8 mouse cellular contexts compared by ENCODE assay signal in the genomic region with DNA sequence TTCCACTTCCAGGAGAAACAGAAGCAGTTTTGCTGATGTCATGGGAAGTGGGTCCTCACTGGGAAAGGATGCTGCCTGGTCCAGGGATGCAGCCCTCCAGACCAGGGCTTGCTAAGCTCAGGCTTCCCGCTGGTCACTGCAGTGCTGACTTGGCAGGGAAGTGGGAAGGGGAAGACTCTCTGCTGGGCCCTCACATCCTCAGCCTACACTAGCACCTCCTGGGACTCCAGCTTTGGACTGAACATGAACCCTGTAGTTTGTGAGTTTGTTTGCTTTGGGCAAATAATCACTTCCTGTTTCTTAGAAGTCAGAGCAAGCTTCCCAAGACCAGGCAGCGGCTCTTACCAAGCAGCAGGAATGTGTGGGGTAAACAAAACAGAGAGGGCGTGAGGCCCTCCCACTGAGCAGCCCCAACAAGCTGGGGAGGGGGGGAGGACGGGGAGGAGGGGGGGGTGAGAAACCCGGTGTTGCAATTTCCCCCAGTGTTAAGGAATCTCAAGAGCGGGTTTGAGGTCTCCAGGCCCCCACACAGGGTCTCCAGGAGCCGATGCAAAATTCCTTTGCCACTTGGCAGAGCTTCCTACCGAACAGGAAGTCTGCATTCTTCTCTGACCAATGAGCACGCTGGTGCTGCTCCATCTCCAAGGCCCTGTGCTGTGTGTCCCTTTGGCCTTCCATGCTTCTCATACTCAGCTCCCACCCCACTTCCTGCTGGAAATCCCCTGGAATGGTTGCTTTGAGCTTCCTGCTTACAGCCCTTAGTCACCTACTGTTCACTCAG.
DNase-seq lines count a peak whose midpoint lies in the region; ATAC-seq and TF ChIP-seq lines count a peak whose summit lies in the region.

No protein-coding gene starts in this region.

- H3K4me3 ChIP-seq in embryonic facial prominence, embryonic 11.5 days (ENCODE audit: low read depth, low read length), result no peak overlapping the region
- H3K4me3 ChIP-seq in heart, embryonic 12.5 days, result no peak overlapping the region
- no peak overlapping the region for H3K4me3 ChIP-seq in kidney, embryonic 14.5 days (ENCODE audit: low read length)
- no peak overlapping the region for H3K4me3 ChIP-seq in lung, postnatal 0 days (ENCODE audit: low read depth, low read length)
- H3K4me3 ChIP-seq in cerebellum, adult 2 months (replicated peaks; ENCODE audit: insufficient read depth, low read depth, low read length), result no peak overlapping the region

- peak; percentile 69 for DNase-seq in NIH3T3 (ENCODE audit: low read depth)
- peak; percentile 44 for DNase-seq in embryonic facial prominence, embryonic 11.5 days (ENCODE audit: low spot score)
- peak; percentile 96 for DNase-seq in lung, postnatal 0 days (ENCODE audit: low spot score)
- peak; percentile 31 for DNase-seq in urinary bladder, adult 2 months (ENCODE audit: low spot score)
- no peak for DNase-seq in cerebellum, postnatal 36 days
- DNase-seq in cerebellum, adult 2 months, result no peak

- no peaks in the 10 kb centered on the region for H3K9me3 ChIP-seq in embryonic facial prominence, embryonic 11.5 days (replicated peaks; ENCODE audit: control insufficient read depth, low read length)
- H3K9me3 ChIP-seq in heart, embryonic 12.5 days (replicated peaks), result no peaks in the 10 kb centered on the region
- H3K9me3 ChIP-seq in kidney, embryonic 14.5 days (ENCODE audit: control insufficient read depth, low read length), result no peaks in the 10 kb centered on the region
- no peaks in the 10 kb centered on the region for H3K9me3 ChIP-seq in lung, postnatal 0 days (ENCODE audit: low read length)

- peak; percentile 37; the same call in 1 of the 2 replicates for ATAC-seq in embryonic facial prominence, embryonic 11.5 days (replicated peaks; ENCODE audit: insufficient number of reproducible peaks, low FRiP score, low TSS enrichment, low read depth)
- ATAC-seq in heart, embryonic 12.5 days (ENCODE audit: insufficient number of reproducible peaks, low FRiP score), result peak; percentile 84
- ATAC-seq in kidney, embryonic 14.5 days (ENCODE audit: low FRiP score, low TSS enrichment), result peak; percentile 85
- ATAC-seq in lung, postnatal 0 days, result peak; percentile 93

- H3K36me3 ChIP-seq in embryonic facial prominence, embryonic 11.5 days (replicated peaks; ENCODE audit: control insufficient read depth, insufficient read depth, low read depth, low read length), result no peaks in the 10 kb centered on the region
- H3K36me3 ChIP-seq in heart, embryonic 12.5 days, result no peaks in the 10 kb centered on the region
- H3K36me3 ChIP-seq in kidney, embryonic 14.5 days (ENCODE audit: control insufficient read depth, insufficient read depth, low read length), result no peaks in the 10 kb centered on the region
- no peaks in the 10 kb centered on the region for H3K36me3 ChIP-seq in lung, postnatal 0 days (ENCODE audit: insufficient read depth, low read length)

- no peak for TF ChIP-seq CTCF in lung, postnatal 0 days (IDR thresholded peaks at IDR 0.05)
- TF ChIP-seq CTCF in cerebellum, adult 2 months (IDR thresholded peaks at IDR 0.05; ENCODE audit: borderline replicate concordance, insufficient read depth, low read depth, low read length), result no peak

- no peaks in the 10 kb centered on the region for H3K27me3 ChIP-seq in embryonic facial prominence, embryonic 11.5 days (ENCODE audit: control insufficient read depth, insufficient read depth, low read length)
- no peaks in the 10 kb centered on the region; the same call in 1 of the 2 replicates for H3K27me3 ChIP-seq in heart, embryonic 12.5 days (replicated peaks)
- H3K27me3 ChIP-seq in kidney, embryonic 14.5 days (ENCODE audit: control insufficient read depth, insufficient read depth, low read length), result no peaks in the 10 kb centered on the region
- no peaks in the 10 kb centered on the region for H3K27me3 ChIP-seq in lung, postnatal 0 days (replicated peaks; ENCODE audit: insufficient read depth, low read length)
- H3K27me3 ChIP-seq in cerebellum, adult 2 months (ENCODE audit: control insufficient read depth, insufficient read depth, low read length), result no peaks in the 10 kb centered on the region

- H3K9ac ChIP-seq in embryonic facial prominence, embryonic 11.5 days (replicated peaks; ENCODE audit: low read length), result peak overlapping the region; percentile 13; the same call in 1 of the 2 replicates
- H3K9ac ChIP-seq in heart, embryonic 12.5 days, result no peak overlapping the region
- H3K9ac ChIP-seq in kidney, embryonic 14.5 days (ENCODE audit: low read depth, low read length), result no peak overlapping the region
- no peak overlapping the region for H3K9ac ChIP-seq in lung, postnatal 0 days (replicated peaks; ENCODE audit: low read depth)

- TF ChIP-seq POLR2A in cerebellum, adult 2 months (IDR thresholded peaks at IDR 0.05; ENCODE audit: borderline replicate concordance, insufficient read depth, low read length), result no peak

- H3K4me2 ChIP-seq in embryonic facial prominence, embryonic 11.5 days (ENCODE audit: low read depth, low read length), result no peak overlapping the region
- H3K4me2 ChIP-seq in heart, embryonic 12.5 days, result peak overlapping the region; percentile 40
- no peak overlapping the region for H3K4me2 ChIP-seq in kidney, embryonic 14.5 days (replicated peaks; ENCODE audit: low read depth, low read length)
- peak overlapping the region; percentile 11; the same call in 1 of the 2 replicates for H3K4me2 ChIP-seq in lung, postnatal 0 days (replicated peaks; ENCODE audit: low read depth, low read length)

- no peak overlapping the region for H3K27ac ChIP-seq in embryonic facial prominence, embryonic 11.5 days (replicated peaks; ENCODE audit: low read depth, low read length)
- H3K27ac ChIP-seq in heart, embryonic 12.5 days (ENCODE audit: poor library complexity, severe bottlenecking), result peak overlapping the region; percentile 42
- H3K27ac ChIP-seq in kidney, embryonic 14.5 days (ENCODE audit: low read depth, low read length), result peak overlapping the region; percentile 87
- peak overlapping the region; percentile 74 for H3K27ac ChIP-seq in lung, postnatal 0 days (ENCODE audit: low read length)
- no peak overlapping the region for H3K27ac ChIP-seq in cerebellum, adult 2 months (ENCODE audit: insufficient read depth, low read length)

- WGBS in embryonic facial prominence, embryonic 11.5 days, result 10% methylated on average over 9 of the region's 9 CpGs
- WGBS in heart, embryonic 12.5 days, result 7% methylated on average over 9 of the region's 9 CpGs
- 14% methylated on average over 9 of the region's 9 CpGs for WGBS in kidney, embryonic 14.5 days
- 3% methylated on average over 9 of the region's 9 CpGs for WGBS in lung, postnatal 0 days
- WGBS in cerebellum, adult 2 months, result 55% methylated on average over 9 of the region's 9 CpGs

- TF ChIP-seq EP300 in lung, postnatal 0 days (IDR thresholded peaks at IDR 0.05), result peak; percentile 78; the same call in 1 of the 2 replicates

- no peaks in the 10 kb centered on the region for H3K4me1 ChIP-seq in embryonic facial prominence, embryonic 11.5 days (ENCODE audit: control insufficient read depth, insufficient read depth, low read length)
- H3K4me1 ChIP-seq in heart, embryonic 12.5 days (replicated peaks), result peaks cover 11% of the 10 kb centered on the region
- peaks cover 6% of the 10 kb centered on the region for H3K4me1 ChIP-seq in kidney, embryonic 14.5 days (ENCODE audit: control insufficient read depth, insufficient read depth, low read length)
- H3K4me1 ChIP-seq in lung, postnatal 0 days (ENCODE audit: insufficient read depth, low read depth, low read length), result peaks cover 9% of the 10 kb centered on the region; the same call in 1 of the 2 replicates
- H3K4me1 ChIP-seq in cerebellum, adult 2 months (ENCODE audit: control insufficient read depth, insufficient read depth, low read length), result peaks cover 6% of the 10 kb centered on the region

Comparison
In these comparisons a context has a peak if more than half of its experiments do, and no peak if none do; other contexts are left out.
1. DNase-seq: peak in NIH3T3 (single experiment), embryonic facial prominence, embryonic 11.5 days (single experiment), lung, postnatal 0 days (single experiment) and urinary bladder, adult 2 months (single experiment); none in cerebellum, postnatal 36 days (0 of 2) and cerebellum, adult 2 months (0 of 2).
2. ATAC-seq: peak in every context shown above with its lines; median percentile 93 in lung, postnatal 0 days; 85 in kidney, embryonic 14.5 days; 84 in heart, embryonic 12.5 days; 37 in embryonic facial prominence, embryonic 11.5 days.
3. H3K27ac ChIP-seq: peak in heart, embryonic 12.5 days (single experiment), kidney, embryonic 14.5 days (single experiment) and lung, postnatal 0 days (single experiment); none in embryonic facial prominence, embryonic 11.5 days (single experiment) and cerebellum, adult 2 months (single experiment).
4. H3K4me2 ChIP-seq: peak in heart, embryonic 12.5 days (single experiment) and lung, postnatal 0 days (single experiment); none in embryonic facial prominence, embryonic 11.5 days (single experiment) and kidney, embryonic 14.5 days (single experiment).